ENCODE assay signal across 13 mouse cellular contexts in the genomic region with DNA sequence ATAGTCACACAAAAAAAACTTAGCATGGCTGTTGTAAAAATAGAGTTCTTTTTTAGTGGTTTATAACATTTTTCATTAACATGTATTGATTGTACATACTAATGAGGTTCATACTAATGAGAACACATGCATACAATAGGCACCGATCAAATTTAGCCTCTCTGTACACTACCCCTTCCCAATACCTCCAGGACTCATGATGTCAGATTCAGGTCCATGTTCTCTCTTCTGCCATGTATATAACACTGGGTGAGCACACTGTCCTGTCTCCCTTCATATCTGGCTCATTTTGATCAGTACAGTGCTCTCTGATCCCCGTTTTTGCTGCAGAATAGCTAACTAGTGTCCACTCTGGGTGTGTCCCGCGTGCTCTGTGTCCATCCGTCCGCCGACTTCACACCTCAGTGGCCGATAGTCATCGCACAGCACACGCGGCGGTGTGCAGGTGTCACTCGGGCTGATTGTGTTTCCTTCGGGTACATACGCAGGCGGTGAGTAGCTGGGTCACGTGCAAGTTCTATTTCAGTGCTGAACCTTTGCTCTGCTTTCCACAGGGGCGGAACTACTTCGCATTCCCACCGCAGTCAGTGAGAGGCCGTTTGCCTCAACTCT.
DNase-seq lines count a peak whose midpoint lies in the region; ATAC-seq and TF ChIP-seq lines count a peak whose summit lies in the region.
"Had no signal": no experiment of that assay in that cellular context is flagged by ENCODE, and none has a peak within 500 bp of the region (broad histone marks: within the 10 kb centered on the region; RNA-seq: fewer than 3 reads in every experiment).

No protein-coding gene starts in this region.

- no peaks in the 10 kb centered on the region for H3K27me3 ChIP-seq in hindbrain, embryonic 13.5 days
- H3K27me3 ChIP-seq in hindbrain, embryonic 11.5 days (ENCODE audit: control insufficient read depth, insufficient read depth, low read length) = no peaks in the 10 kb centered on the region
- no peaks in the 10 kb centered on the region for H3K27me3 ChIP-seq in G1E (ENCODE audit: insufficient read depth, low read length)
- H3K27me3 ChIP-seq in heart, embryonic 11.5 days (ENCODE audit: control insufficient read depth, insufficient read depth, low read length) = no peaks in the 10 kb centered on the region
- no peaks in the 10 kb centered on the region for H3K27me3 ChIP-seq in intestine, postnatal 0 days (replicated peaks; ENCODE audit: control insufficient read depth, insufficient read depth, low read length)

- peak; percentile 25; the same call in 1 of the 2 replicates for ATAC-seq in hindbrain, embryonic 13.5 days (ENCODE audit: low FRiP score)
- no peak for ATAC-seq in hindbrain, embryonic 11.5 days (ENCODE audit: low FRiP score)
- no peak for ATAC-seq in G1E (ENCODE audit: extremely low read depth, insufficient number of reproducible peaks, low FRiP score, poor library complexity, severe bottlenecking)
- 0 out of 2 replicates have a peak, but pooled peaks have one; percentile 11 for ATAC-seq in heart, embryonic 11.5 days (replicated peaks; ENCODE audit: insufficient number of reproducible peaks, low FRiP score, low TSS enrichment)
- peak; percentile 57 for ATAC-seq in intestine, postnatal 0 days
- no peak for ATAC-seq in granulocyte monocyte progenitor cell, adult 5-6 weeks (replicated peaks; ENCODE audit: poor library complexity, severe bottlenecking)
- ATAC-seq: inflammation-experienced regulatory T-cells, adult 6 months had no signal

- H3K27ac ChIP-seq in hindbrain, embryonic 13.5 days = peak overlapping the region; percentile 32; the same call in 1 of the 2 replicates
- H3K27ac ChIP-seq in hindbrain, embryonic 11.5 days (ENCODE audit: low read depth, low read length) = no peak overlapping the region
- H3K27ac ChIP-seq in heart, embryonic 11.5 days (ENCODE audit: low read depth, low read length) = no peak overlapping the region
- no peak overlapping the region for H3K27ac ChIP-seq in intestine, postnatal 0 days (ENCODE audit: low read depth, low read length)
- H3K27ac ChIP-seq: liver, embryonic 14.5 days had no signal

- H3K4me1 ChIP-seq in hindbrain, embryonic 13.5 days (replicated peaks) = peaks cover 24% of the 10 kb centered on the region
- H3K4me1 ChIP-seq in hindbrain, embryonic 11.5 days (replicated peaks; ENCODE audit: control insufficient read depth, insufficient read depth, low read length) = no peaks in the 10 kb centered on the region
- no peaks in the 10 kb centered on the region for H3K4me1 ChIP-seq in G1E (ENCODE audit: insufficient read depth, low read depth, low read length)
- peaks cover 30% of the 10 kb centered on the region for H3K4me1 ChIP-seq in heart, embryonic 11.5 days (ENCODE audit: control insufficient read depth, insufficient read depth, low read length)
- H3K4me1 ChIP-seq in intestine, postnatal 0 days (replicated peaks; ENCODE audit: control insufficient read depth, insufficient read depth, low read length) = no peaks in the 10 kb centered on the region

- no peak overlapping the region for H3K4me2 ChIP-seq in hindbrain, embryonic 13.5 days
- H3K4me2 ChIP-seq in hindbrain, embryonic 11.5 days (replicated peaks; ENCODE audit: low read depth, low read length) = no peak overlapping the region
- H3K4me2 ChIP-seq in heart, embryonic 11.5 days = no peak overlapping the region
- H3K4me2 ChIP-seq in intestine, postnatal 0 days (replicated peaks; ENCODE audit: low read depth) = no peak overlapping the region

- 81% methylated on average over 21 of the region's 21 CpGs for WGBS in hindbrain, embryonic 13.5 days
- WGBS in hindbrain, embryonic 11.5 days = 91% methylated on average over 21 of the region's 21 CpGs
- 77% methylated on average over 21 of the region's 21 CpGs for WGBS in heart, embryonic 11.5 days (ENCODE audit: insufficient replicate concordance)
- WGBS in intestine, postnatal 0 days = 72% methylated on average over 21 of the region's 21 CpGs

- no peak overlapping the region for H3K4me3 ChIP-seq in hindbrain, embryonic 13.5 days
- no peak overlapping the region for H3K4me3 ChIP-seq in hindbrain, embryonic 11.5 days (ENCODE audit: low read depth, low read length)
- peak overlapping the region; percentile 9; the same call in 1 of the 2 replicates for H3K4me3 ChIP-seq in G1E (ENCODE audit: low read depth, low read length)
- H3K4me3 ChIP-seq in heart, embryonic 11.5 days (ENCODE audit: low read depth, low read length) = no peak overlapping the region
- H3K4me3 ChIP-seq in intestine, postnatal 0 days (ENCODE audit: low read depth, low read length) = no peak overlapping the region

- no peaks in the 10 kb centered on the region for H3K9me3 ChIP-seq in hindbrain, embryonic 13.5 days
- no peaks in the 10 kb centered on the region for H3K9me3 ChIP-seq in hindbrain, embryonic 11.5 days (ENCODE audit: control insufficient read depth, low read length)
- peaks cover 82% of the 10 kb centered on the region for H3K9me3 ChIP-seq in G1E (replicated peaks)
- no peaks in the 10 kb centered on the region for H3K9me3 ChIP-seq in heart, embryonic 11.5 days (replicated peaks; ENCODE audit: control insufficient read depth, low read length)
- no peaks in the 10 kb centered on the region for H3K9me3 ChIP-seq in intestine, postnatal 0 days (ENCODE audit: control insufficient read depth)

- DNase-seq in hindbrain, embryonic 11.5 days (ENCODE audit: low spot score) = no peak
- no peak for DNase-seq in G1E (ENCODE audit: low spot score)
- no peak for DNase-seq in lung, postnatal 10 days
- DNase-seq in right cerebral cortex, adult 2 months (ENCODE audit: low spot score in 2 of 2) = no peak
- DNase-seq: adrenal gland, postnatal 14 days; cerebellum, adult 18-20 months; thymus, postnatal 36 days had no signal

- no peak for TF ChIP-seq CTCF in G1E (IDR thresholded peaks at IDR 0.05; ENCODE audit: low read depth, low read length)
- TF ChIP-seq CTCF in intestine, postnatal 0 days (IDR thresholded peaks at IDR 0.05; ENCODE audit: low read depth) = no peak

- no peak overlapping the region for H3K9ac ChIP-seq in hindbrain, embryonic 13.5 days
- no peak overlapping the region for H3K9ac ChIP-seq in hindbrain, embryonic 11.5 days (ENCODE audit: low read depth, low read length)
- H3K9ac ChIP-seq in heart, embryonic 11.5 days (ENCODE audit: low read depth, low read length) = no peak overlapping the region
- H3K9ac ChIP-seq in intestine, postnatal 0 days (ENCODE audit: low read depth, low read length) = no peak overlapping the region
- H3K9ac ChIP-seq: liver, embryonic 14.5 days had no signal

- no peaks in the 10 kb centered on the region for H3K36me3 ChIP-seq in hindbrain, embryonic 13.5 days
- H3K36me3 ChIP-seq in hindbrain, embryonic 11.5 days (ENCODE audit: control insufficient read depth, insufficient read depth, low read length) = no peaks in the 10 kb centered on the region
- H3K36me3 ChIP-seq in G1E (replicated peaks) = no peaks in the 10 kb centered on the region
- no peaks in the 10 kb centered on the region for H3K36me3 ChIP-seq in heart, embryonic 11.5 days (ENCODE audit: control insufficient read depth, insufficient read depth, low read length)
- no peaks in the 10 kb centered on the region for H3K36me3 ChIP-seq in intestine, postnatal 0 days (ENCODE audit: control insufficient read depth, insufficient read depth)

Comparison
In these comparisons a context has a peak if more than half of its experiments do, and no peak if none do; other contexts are left out.
1. ATAC-seq: peak in hindbrain, embryonic 13.5 days (single experiment), heart, embryonic 11.5 days (single experiment) and intestine, postnatal 0 days (single experiment); none in hindbrain, embryonic 11.5 days (single experiment), G1E (single experiment) and granulocyte monocyte progenitor cell, adult 5-6 weeks (single experiment).